In genomic region chr13:58443787-58444186, GRCm38 (mm10) we compare ENCODE assay signal across 10 mouse cellular contexts. TPM values are rescaled to one million over a fixed set of nuclear protein-coding genes. Genes with fewer than 3 reads are reported as not detected.
DNase-seq lines count a peak whose midpoint lies in the region; ATAC-seq and TF ChIP-seq lines count a peak whose summit lies in the region.
"Had no signal": no experiment of that assay in that cellular context is flagged by ENCODE, and none has a peak within 500 bp of the region (broad histone marks: within the 10 kb centered on the region; RNA-seq: fewer than 3 reads in every experiment).

No protein-coding gene starts in this region.

- no peaks in the 10 kb centered on the region for H3K36me3 ChIP-seq in heart, adult 2 months (ENCODE audit: control insufficient read depth, insufficient read depth, low read length)
- H3K36me3 ChIP-seq in heart, embryonic 11.5 days (ENCODE audit: control insufficient read depth, insufficient read depth, low read length) = no peaks in the 10 kb centered on the region
- no peaks in the 10 kb centered on the region for H3K36me3 ChIP-seq in hindbrain, embryonic 12.5 days
- H3K36me3 ChIP-seq: heart, embryonic 15.5 days had no signal

- ATAC-seq in heart, embryonic 11.5 days (replicated peaks; ENCODE audit: insufficient number of reproducible peaks, low FRiP score, low TSS enrichment) = no peak
- ATAC-seq in hindbrain, embryonic 12.5 days (ENCODE audit: low FRiP score) = no peak

- no peak for TF ChIP-seq CTCF in heart, adult 2 months (IDR thresholded peaks at IDR 0.05)

- H3K9ac ChIP-seq in heart, adult 2 months (ENCODE audit: low read depth, low read length) = no peak overlapping the region
- no peak overlapping the region for H3K9ac ChIP-seq in heart, embryonic 11.5 days (ENCODE audit: low read depth, low read length)
- H3K9ac ChIP-seq in hindbrain, embryonic 12.5 days = no peak overlapping the region
- H3K9ac ChIP-seq: heart, embryonic 15.5 days had no signal

- no peaks in the 10 kb centered on the region for H3K4me1 ChIP-seq in heart, adult 2 months (ENCODE audit: control insufficient read depth, insufficient read depth, low read length)
- no peaks in the 10 kb centered on the region for H3K4me1 ChIP-seq in heart, embryonic 11.5 days (ENCODE audit: control insufficient read depth, insufficient read depth, low read length)
- 0 out of 2 replicates have a peak, but pooled peaks cover 3% of the 10 kb centered on the region for H3K4me1 ChIP-seq in hindbrain, embryonic 12.5 days
- H3K4me1 ChIP-seq: heart, embryonic 15.5 days had no signal

- no peak overlapping the region for H3K4me2 ChIP-seq in heart, embryonic 11.5 days
- no peak overlapping the region for H3K4me2 ChIP-seq in hindbrain, embryonic 12.5 days (replicated peaks)
- H3K4me2 ChIP-seq: heart, embryonic 15.5 days had no signal

- no peaks in the 10 kb centered on the region for H3K9me3 ChIP-seq in heart, embryonic 11.5 days (replicated peaks; ENCODE audit: control insufficient read depth, low read length)
- H3K9me3 ChIP-seq in hindbrain, embryonic 12.5 days (replicated peaks) = no peaks in the 10 kb centered on the region
- H3K9me3 ChIP-seq: heart, embryonic 15.5 days had no signal

- no peak for TF ChIP-seq POLR2A in heart, adult 2 months (IDR thresholded peaks at IDR 0.05; ENCODE audit: insufficient read depth, low read depth, low read length)

- WGBS in heart, adult 2 months = 34% methylated on average over 7 of the region's 7 CpGs
- 47% methylated on average over 7 of the region's 7 CpGs for WGBS in heart, embryonic 11.5 days (ENCODE audit: insufficient replicate concordance)
- WGBS in hindbrain, embryonic 12.5 days = 63% methylated on average over 7 of the region's 7 CpGs

- H3K27ac ChIP-seq in heart, adult 2 months = no peak overlapping the region
- H3K27ac ChIP-seq in heart, embryonic 11.5 days (ENCODE audit: low read depth, low read length) = no peak overlapping the region
- H3K27ac ChIP-seq in hindbrain, embryonic 12.5 days = no peak overlapping the region
- H3K27ac ChIP-seq: heart, embryonic 15.5 days had no signal

- TF ChIP-seq EP300 in heart, adult 2 months (IDR thresholded peaks at IDR 0.05; ENCODE audit: insufficient read depth, low read depth, low read length) = no peak

- H3K27me3 ChIP-seq in heart, adult 2 months (ENCODE audit: control insufficient read depth, insufficient read depth, low read length) = no peaks in the 10 kb centered on the region
- H3K27me3 ChIP-seq in heart, embryonic 11.5 days (ENCODE audit: control insufficient read depth, insufficient read depth, low read length) = no peaks in the 10 kb centered on the region
- H3K27me3 ChIP-seq in hindbrain, embryonic 12.5 days = no peaks in the 10 kb centered on the region
- H3K27me3 ChIP-seq: heart, embryonic 15.5 days had no signal

- DNase-seq in heart, adult 2 months = peak; percentile 21 to 54
- DNase-seq in 3134 (ENCODE audit: extremely low read depth, insufficient read length, low spot score) = peak; percentile 45
- DNase-seq in NIH3T3 (ENCODE audit: low read depth) = peak; percentile 70
- peak; percentile 34 to 36 for DNase-seq in lung, postnatal 4 days
- DNase-seq in cerebellum, adult 9-10 months = no peak
- DNase-seq in left cerebral cortex, adult 18-20 months (ENCODE audit: low spot score in 2 of 2) = no peak
- DNase-seq: right cerebral cortex, postnatal 14 days had no signal

- intact Hi-C loops in heart, adult 2 months (cut with DNase I) = no loop called here

- H3K79me2 ChIP-seq in heart, adult 2 months (replicated peaks; ENCODE audit: control insufficient read depth, insufficient read depth, low read length) = no peaks in the 10 kb centered on the region

- H3K4me3 ChIP-seq in heart, adult 2 months = no peak overlapping the region
- no peak overlapping the region for H3K4me3 ChIP-seq in heart, embryonic 11.5 days (ENCODE audit: low read depth, low read length)
- no peak overlapping the region for H3K4me3 ChIP-seq in hindbrain, embryonic 12.5 days
- H3K4me3 ChIP-seq: heart, embryonic 15.5 days had no signal

RNA-seq across cellular contexts. Expression of gene Hnrnpk, which starts 40.6 kb away (rescaled TPM):
- total RNA-seq in heart, adult 2 months (2021) = 100 to 1,000 TPM; 388 to 416 TPM
- polyA plus RNA-seq in heart, adult 2 months (2012; rRNA removed) = 108 and 203 TPM in 2 replicates
- polyA plus RNA-seq in heart, embryonic 11.5 days (2014; fragmentation: Nextera tagmentation; extraction: Ambion mirVana) = 1,114 and 1,293 TPM in 2 replicates
- 100 to 1,000 TPM; 599 to 626 TPM for total RNA-seq in left cerebral cortex, adult 18-20 months (2021)
- polyA plus RNA-seq in hindbrain, embryonic 12.5 days (2016; fragmentation: Nextera tagmentation; extraction: Ambion mirVana) = 1,934 and 2,030 TPM in 2 replicates

RNA-seq across cellular contexts. Expression of gene Rmi1, which starts 41.7 kb away (rescaled TPM):
- 1 to 10 TPM; 9.0 to 9.2 TPM for total RNA-seq in heart, adult 2 months (2021)
- polyA plus RNA-seq in heart, adult 2 months (2012; rRNA removed) = 5.2 and 8.7 TPM in 2 replicates
- polyA plus RNA-seq in heart, embryonic 11.5 days (2014; fragmentation: Nextera tagmentation; extraction: Ambion mirVana) = 22.7 and 24.1 TPM in 2 replicates
- total RNA-seq in left cerebral cortex, adult 18-20 months (2021) = 10 to 100 TPM; 12.8 to 15.5 TPM
- 29.6 and 32.1 TPM in 2 replicates for polyA plus RNA-seq in hindbrain, embryonic 12.5 days (2016; fragmentation: Nextera tagmentation; extraction: Ambion mirVana)

RNA-seq across cellular contexts. Expression of gene 2210016F16Rik, which starts 58.8 kb away (rescaled TPM):
- total RNA-seq in heart, adult 2 months (2021) = 10 to 100 TPM; 15.2 to 17.5 TPM
- polyA plus RNA-seq in heart, adult 2 months (2012; rRNA removed) = 10.4 and 11.2 TPM in 2 replicates
- 31.4 and 34.5 TPM in 2 replicates for polyA plus RNA-seq in heart, embryonic 11.5 days (2014; fragmentation: Nextera tagmentation; extraction: Ambion mirVana)
- 1 to 10 TPM; 7.8 to 8.0 TPM for total RNA-seq in left cerebral cortex, adult 18-20 months (2021)
- 24.1 and 27.3 TPM in 2 replicates for polyA plus RNA-seq in hindbrain, embryonic 12.5 days (2016; fragmentation: Nextera tagmentation; extraction: Ambion mirVana)

Comparison
In these comparisons a context has a peak if more than half of its experiments do, and no peak if none do; other contexts are left out.
1. DNase-seq: peak in heart, adult 2 months (2 of 2), 3134 (single experiment), NIH3T3 (single experiment) and lung, postnatal 4 days (2 of 2); none in cerebellum, adult 9-10 months (single experiment) and left cerebral cortex, adult 18-20 months (0 of 2).